Mouse (Mus musculus) small intestine, adult 2 months (tissue): Measurements from ENCODE around the gene Cacna1i. TPM values are rescaled to one million over a fixed set of nuclear protein-coding genes. Genes with fewer than 3 reads are reported as not detected.

Source experiments
- H3K27ac ChIP-seq: fragments of 200-500 bp; 2 replicates; pipeline ENCODE4 v1.5.1; 2012; ENCODE audit warnings: low read depth, low read length, control low read depth, inconsistent platforms; ENCODE audit not compliant: insufficient read depth
- H3K27me3 ChIP-seq: fragments of 200-500 bp; 2 replicates; pipeline ENCODE4 v1.6.1; 2012; ENCODE audit warnings: mild to moderate bottlenecking, moderate library complexity, low read length, inconsistent platforms; ENCODE audit not compliant: control insufficient read depth, insufficient read depth
- H3K36me3 ChIP-seq: fragments of 200-500 bp; 2 replicates; pipeline ENCODE4 v1.6.1; 2012; ENCODE audit warnings: mild to moderate bottlenecking, low read length, control low read depth, inconsistent platforms; ENCODE audit not compliant: control insufficient read depth, insufficient read depth
- H3K4me1 ChIP-seq: fragments of 200-500 bp; 2 replicates; pipeline ENCODE4 v1.6.1; 2012; ENCODE audit warnings: low read length, inconsistent platforms, mixed read lengths; ENCODE audit not compliant: control insufficient read depth, insufficient read depth, insufficient read length
- H3K4me3 ChIP-seq: fragments of 200-500 bp; 2 replicates; pipeline ENCODE4 v1.5.1; 2012; ENCODE audit warnings: low read depth, mild to moderate bottlenecking, control low read depth, inconsistent platforms, low read length, moderate library complexity
- CTCF ChIP-seq: fragments of 200-500 bp; IDR thresholded peaks from 2 replicates; pipeline ENCODE4 v1.5.1; 2012; ENCODE audit warnings: low read depth, mild to moderate bottlenecking, control low read depth, inconsistent platforms, low read length, moderate library complexity, mixed read lengths; ENCODE audit not compliant: insufficient replicate concordance, insufficient read length; ENCODE audit errors: extremely low read depth
- POLR2A ChIP-seq: fragments of 200-500 bp; IDR thresholded peaks from 2 replicates; pipeline ENCODE4 v1.6.1; 2012; ENCODE audit warnings: low read depth, mild to moderate bottlenecking, control low read depth, inconsistent platforms, low read length, moderate library complexity
- WGBS: fragments of 180-500 bp; shearing (Covaris S2); methylation state at CpG from one replicate; pipeline ENCODE4 v1.1.7; 2018; 5-methylcytosine and 5-hydroxymethylcytosine counted together
- polyA plus RNA-seq: library from polyadenylated mRNA; depleted of rRNA; stranded (reverse); fragments of >200 nt; gene quantifications from 2 replicates; pipeline ENCODE4 v1.2.3, GENCODE M21; 2012

Gene Cacna1i
- polyA plus RNA-seq, 1 experiment = 0.85 TPM

DNA sequence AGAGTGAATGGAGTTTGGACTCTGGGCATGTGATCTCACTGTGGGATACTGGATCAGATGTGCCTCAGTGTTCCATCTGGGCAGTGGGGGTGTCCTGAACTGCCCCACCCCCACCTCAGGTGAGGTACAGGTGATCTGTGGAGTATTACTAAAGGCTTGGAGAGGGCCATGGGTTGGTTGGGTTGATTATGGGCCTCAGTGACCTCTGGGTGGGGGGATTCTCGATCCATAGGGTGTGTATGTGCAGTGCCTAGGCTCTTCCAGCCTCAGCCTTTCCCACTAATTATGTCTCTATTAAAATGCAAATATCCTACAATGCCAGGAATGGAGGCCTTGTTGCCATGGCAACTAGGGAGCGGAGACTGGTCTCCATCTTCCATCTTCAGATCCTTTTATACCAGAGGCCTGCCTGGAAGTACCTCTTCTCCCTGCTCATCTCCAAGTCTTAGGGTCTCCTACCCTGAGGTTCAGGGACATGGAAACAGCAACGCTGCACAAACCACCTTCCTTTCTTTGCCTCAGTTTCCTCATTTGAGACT lies 15.1 kb upstream of the Cacna1i start:
- H3K36me3 ChIP-seq = no peaks in the 10 kb centered on the region
- H3K4me3 ChIP-seq = no peak overlapping the region
- no peaks in the 10 kb centered on the region for H3K4me1 ChIP-seq
- H3K27ac ChIP-seq = no peak overlapping the region
- 68% methylated on average over 3 of the region's 3 CpGs for WGBS
- TF ChIP-seq POLR2A = no peak
- H3K27me3 ChIP-seq = 0 out of 2 replicates have a peak, but pooled peaks cover 2% of the 10 kb centered on the region

DNA sequence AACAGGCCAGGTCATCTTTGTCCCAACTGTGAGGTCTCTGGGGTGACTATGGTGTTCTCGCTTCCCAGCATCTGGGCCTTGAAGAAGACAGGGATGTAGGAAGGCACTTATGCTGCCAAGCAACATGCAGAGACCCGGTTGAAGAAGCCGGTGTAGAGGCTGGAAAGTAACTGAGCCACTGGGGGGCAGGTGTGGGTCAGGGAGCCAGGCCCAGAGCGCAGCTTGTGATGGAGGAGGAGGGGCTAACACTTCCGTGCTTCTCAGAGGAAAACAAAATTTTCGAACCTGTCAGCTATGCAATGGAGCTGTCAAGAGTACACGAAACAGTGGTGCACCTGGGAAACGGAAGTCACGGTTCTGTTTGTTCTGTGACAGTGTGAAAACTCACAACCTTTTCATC lies 9.9 kb upstream of the Cacna1i start:
- 41% methylated on average over 9 of the region's 9 CpGs for WGBS
- no peaks in the 10 kb centered on the region for H3K36me3 ChIP-seq
- H3K27me3 ChIP-seq = 0 out of 2 replicates have a peak, but pooled peaks cover 2% of the 10 kb centered on the region
- H3K4me1 ChIP-seq = no peaks in the 10 kb centered on the region
- no peak overlapping the region for H3K4me3 ChIP-seq
- TF ChIP-seq CTCF = no peak
- no peak overlapping the region for H3K27ac ChIP-seq

DNA sequence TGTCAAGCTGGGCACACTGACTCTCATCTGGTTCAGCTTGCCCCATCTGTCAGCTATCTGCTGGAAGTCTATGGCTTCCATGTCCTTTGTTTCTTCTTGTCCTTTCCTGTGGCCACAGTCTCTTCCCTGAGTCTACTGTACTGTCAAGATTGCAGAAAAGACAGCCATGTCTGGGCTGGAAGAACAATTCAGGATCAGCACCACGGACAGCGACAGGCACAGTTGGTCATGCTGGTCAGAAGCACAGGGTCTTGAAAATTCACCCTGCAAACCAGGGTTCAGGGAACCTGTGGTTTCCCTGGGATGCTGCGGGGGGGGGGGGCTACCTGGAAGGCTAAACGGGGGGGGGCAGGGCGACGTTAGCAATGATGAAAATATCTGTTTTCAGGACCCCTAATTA lies 9.4 kb upstream of the Cacna1i start:
- WGBS = 2% methylated on average over 6 of the region's 6 CpGs
- H3K36me3 ChIP-seq = no peaks in the 10 kb centered on the region
- no peaks in the 10 kb centered on the region for H3K4me1 ChIP-seq
- H3K4me3 ChIP-seq = no peak overlapping the region
- TF ChIP-seq POLR2A = no peak
- no peak for TF ChIP-seq CTCF
- H3K27me3 ChIP-seq = 0 out of 2 replicates have a peak, but pooled peaks cover 2% of the 10 kb centered on the region
- no peak overlapping the region for H3K27ac ChIP-seq

DNA sequence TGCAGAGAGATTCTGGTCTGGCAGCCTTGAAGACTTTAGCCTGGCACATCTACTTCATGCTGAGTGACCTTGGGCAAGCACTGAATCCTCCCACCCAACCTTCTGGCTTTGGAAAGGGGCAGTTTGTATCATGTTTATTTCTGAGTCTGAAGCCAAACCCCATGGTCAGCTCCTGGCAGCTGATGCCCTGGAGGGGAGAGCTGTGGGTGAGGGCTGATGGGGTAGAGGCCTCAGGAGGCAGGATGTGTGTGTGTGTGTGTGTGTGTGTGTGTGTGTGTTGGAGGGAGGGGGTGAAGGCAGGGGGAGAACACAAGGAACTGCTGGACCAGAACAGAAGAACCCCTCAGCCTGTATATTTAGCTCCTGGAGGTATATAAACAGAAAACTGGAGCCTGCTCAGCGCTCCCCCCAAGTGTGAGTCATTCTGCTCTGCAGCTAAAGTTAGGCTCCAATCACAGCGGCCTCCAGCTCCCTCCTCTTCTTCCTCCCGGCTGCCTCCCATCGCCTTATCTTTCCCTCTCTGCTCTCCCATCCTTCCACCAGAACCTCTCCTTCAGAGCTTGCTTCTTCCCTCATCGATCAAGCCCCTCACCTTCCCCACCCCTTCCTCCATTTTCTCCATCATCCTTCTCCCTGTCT lies 8.8 kb upstream of the Cacna1i start:
- H3K36me3 ChIP-seq = no peaks in the 10 kb centered on the region
- H3K27ac ChIP-seq = no peak overlapping the region
- 62% methylated on average over 5 of the region's 5 CpGs for WGBS
- no peak for TF ChIP-seq POLR2A
- TF ChIP-seq CTCF = no peak
- no peaks in the 10 kb centered on the region for H3K4me1 ChIP-seq
- no peak overlapping the region for H3K4me3 ChIP-seq
- 0 out of 2 replicates have a peak, but pooled peaks cover 2% of the 10 kb centered on the region for H3K27me3 ChIP-seq

DNA sequence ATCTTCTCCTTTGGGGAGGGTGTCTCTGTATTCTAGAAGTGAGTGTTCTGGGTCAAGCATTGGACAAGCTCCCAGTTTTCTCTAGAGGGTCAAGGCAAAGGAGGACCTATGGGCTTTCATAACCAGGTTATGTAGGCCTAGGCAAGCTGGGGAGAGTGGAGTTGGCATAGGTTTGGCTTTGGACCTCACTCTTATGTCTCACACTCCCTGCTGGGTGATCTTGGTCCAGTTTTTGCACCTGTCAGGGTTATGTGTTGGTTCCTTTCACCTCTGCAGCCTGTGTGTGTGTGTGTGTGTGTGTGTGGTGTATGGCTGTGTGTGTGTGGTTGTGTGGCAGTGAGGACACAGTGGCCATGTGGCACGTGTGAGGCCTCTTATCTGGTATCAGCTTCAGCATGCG lies 8.0 kb upstream of the Cacna1i start:
- Histone ChIP-seq H3K27ac (no peak overlapping the region), H3K4me1 (no peaks in the 10 kb centered on the region), H3K27me3 (0 out of 2 replicates have a peak, but pooled peaks cover 6% of the 10 kb centered on the region), H3K4me3 (no peak overlapping the region), H3K36me3 (no peaks in the 10 kb centered on the region)
- TF ChIP-seq CTCF (no peak), POLR2A (no peak)
- WGBS = 77% methylated on average over 2 of the region's 2 CpGs

DNA sequence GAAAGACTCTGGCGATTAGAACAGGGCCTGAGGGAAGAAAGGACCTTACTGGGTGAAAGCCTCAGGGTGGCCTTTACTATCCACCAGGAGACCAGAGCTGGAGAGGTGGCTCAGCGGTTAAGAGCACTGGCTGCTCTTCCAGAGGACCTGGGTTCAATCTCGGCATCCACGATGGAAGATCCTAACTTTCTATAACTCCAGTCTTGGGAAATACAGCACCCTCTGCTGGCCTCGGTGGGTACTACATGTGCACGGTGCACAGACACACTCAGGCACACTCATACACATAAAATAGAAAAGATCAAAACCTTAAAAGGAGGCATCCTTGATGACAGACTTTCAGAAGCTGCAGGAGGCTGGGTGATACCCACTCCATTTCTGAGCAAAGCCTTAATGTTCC lies 6.4 kb upstream of the Cacna1i start:
- TF ChIP-seq CTCF (peak; percentile 70; the same call in 1 of the 2 replicates), POLR2A (no peak)

DNA sequence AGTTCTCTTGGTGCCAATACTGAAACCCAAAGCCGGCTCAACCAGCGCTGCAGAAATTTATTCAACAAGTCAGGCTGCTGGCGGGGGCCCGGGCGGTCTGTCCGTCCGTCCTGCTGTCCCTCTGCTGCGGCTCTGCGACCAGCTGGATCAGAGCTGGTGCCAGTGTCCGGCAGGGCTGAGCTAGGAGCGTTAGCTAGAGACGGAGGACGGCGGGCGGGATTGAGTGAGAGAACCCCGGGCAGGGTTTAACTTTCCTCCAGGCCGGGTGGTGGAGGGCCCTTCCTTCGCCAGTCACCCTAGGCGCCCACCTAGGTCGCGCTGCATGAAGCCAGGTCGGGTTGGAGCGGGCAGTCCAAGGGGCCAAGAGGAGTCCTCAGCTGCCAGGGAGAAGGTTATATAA lies 998 bp downstream of the Cacna1i start:
- WGBS = 8% methylated on average over 23 of the region's 23 CpGs
- no peak for TF ChIP-seq POLR2A
- Histone ChIP-seq H3K4me3 (no peak overlapping the region), H3K27ac (no peak overlapping the region), H3K36me3 (no peaks in the 10 kb centered on the region), H3K27me3 (peaks cover 38% of the 10 kb centered on the region), H3K4me1 (no peaks in the 10 kb centered on the region)

More for the DNA sequence above, 6.4 kb upstream of the Cacna1i start:
- no peaks in the 10 kb centered on the region for H3K36me3 ChIP-seq
- no peak overlapping the region for H3K4me3 ChIP-seq
- H3K27me3 ChIP-seq = peaks cover 8% of the 10 kb centered on the region; the same call in 1 of the 2 replicates
- WGBS = 25% methylated on average over 6 of the region's 6 CpGs
- H3K4me1 ChIP-seq = no peaks in the 10 kb centered on the region
- H3K27ac ChIP-seq = no peak overlapping the region

DNA sequence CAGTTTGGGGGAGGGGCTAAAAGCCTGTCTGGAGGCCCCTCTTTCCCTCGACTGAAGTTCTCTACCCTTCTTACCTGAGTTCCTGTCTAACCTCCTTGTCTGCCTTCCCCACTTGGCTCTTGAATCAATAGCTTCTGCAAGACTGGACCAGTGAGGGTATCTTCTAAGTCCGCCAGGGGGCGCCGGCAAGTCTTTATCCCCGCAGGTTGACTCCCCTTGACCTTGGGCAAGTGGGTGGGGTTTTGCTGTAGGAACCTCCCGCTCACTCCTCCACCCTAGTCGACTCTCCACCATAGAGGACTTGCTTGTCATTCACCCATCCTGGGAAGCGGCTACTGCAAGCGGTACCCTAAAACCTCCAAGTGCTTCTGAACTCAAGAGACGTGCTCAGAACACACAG lies 2.4 kb downstream of the Cacna1i start:
- Histone ChIP-seq H3K4me1 (no peaks in the 10 kb centered on the region), H3K27ac (no peak overlapping the region), H3K4me3 (no peak overlapping the region), H3K36me3 (no peaks in the 10 kb centered on the region), H3K27me3 (peaks cover 34% of the 10 kb centered on the region)
- 7% methylated on average over 10 of the region's 10 CpGs for WGBS
- TF ChIP-seq CTCF (peak; percentile 72; the same call in 1 of the 2 replicates), POLR2A (no peak)
